Mouse (Mus musculus) lung, embryonic 15.5 days (tissue): Measurements from ENCODE around the gene Polr3g. TPM values are rescaled to one million over a fixed set of nuclear protein-coding genes. Genes with fewer than 3 reads are reported as not detected.
A peak's percentile ranks its signal among the peaks of the same experiment; 100 is the strongest.
"Not testable (repeated sequence)": the region's sequence is repeated elsewhere in the genome, so short reads cannot be mapped to it uniquely, and the experiment has no call there.

Source experiments
- ATAC-seq: fragments of 200-750 bp; cut with Nextera tagmentation; 2 replicates; pipeline ENCODE4 v1.8.0; 2017; ENCODE audit warnings: moderate number of reproducible peaks, borderline replicate concordance; ENCODE audit not compliant: low FRiP score, low TSS enrichment; ENCODE audit errors: extremely low read depth
- H3K27ac ChIP-seq: fragments of 300-500 bp; sonication (generic); 2 replicates; pipeline ENCODE4 v1.5.1; 2015; ENCODE audit warnings: moderate library complexity, mild to moderate bottlenecking, inconsistent platforms
- H3K27me3 ChIP-seq: fragments of 300-500 bp; sonication (generic); 2 replicates; pipeline ENCODE4 v1.6.1; 2015; ENCODE audit warnings: inconsistent platforms
- H3K36me3 ChIP-seq: fragments of 300-500 bp; sonication (generic); 2 replicates; pipeline ENCODE4 v1.6.1; 2015; ENCODE audit warnings: inconsistent platforms
- H3K4me1 ChIP-seq: fragments of 300-500 bp; sonication (generic); 2 replicates; pipeline ENCODE4 v1.6.1; 2015; ENCODE audit warnings: inconsistent platforms
- H3K4me2 ChIP-seq: fragments of 300-500 bp; sonication (generic); 2 replicates; pipeline ENCODE4 v1.6.1; 2015; ENCODE audit warnings: inconsistent platforms, mild to moderate bottlenecking, moderate library complexity
- H3K4me3 ChIP-seq: fragments of 300-500 bp; sonication (generic); 2 replicates; pipeline ENCODE4 v1.5.1; 2015; ENCODE audit warnings: mild to moderate bottlenecking, inconsistent platforms
- H3K9ac ChIP-seq: fragments of 300-500 bp; sonication (generic); 2 replicates; pipeline ENCODE4 v1.6.1; 2015; ENCODE audit warnings: inconsistent platforms
- H3K9me3 ChIP-seq: fragments of 300-500 bp; sonication (generic); 2 replicates; pipeline ENCODE4 v1.6.1; 2016; ENCODE audit warnings: inconsistent platforms
- WGBS: fragments of 180-500 bp; shearing (Covaris S2); methylation state at CpG from one replicate; pipeline ENCODE4 v1.1.7; 2015; 5-methylcytosine and 5-hydroxymethylcytosine counted together
- polyA plus RNA-seq: library from polyadenylated mRNA; unstranded; fragments of >200 nt; fragmentation: Nextera tagmentation; extraction: Ambion mirVana; gene quantifications from 2 replicates; pipeline ENCODE4 v1.2.1, GENCODE M21; 2015

The Polr3g gene
- polyA plus RNA-seq, 1 experiment from 2014 or later = 12.1 TPM

DNA sequence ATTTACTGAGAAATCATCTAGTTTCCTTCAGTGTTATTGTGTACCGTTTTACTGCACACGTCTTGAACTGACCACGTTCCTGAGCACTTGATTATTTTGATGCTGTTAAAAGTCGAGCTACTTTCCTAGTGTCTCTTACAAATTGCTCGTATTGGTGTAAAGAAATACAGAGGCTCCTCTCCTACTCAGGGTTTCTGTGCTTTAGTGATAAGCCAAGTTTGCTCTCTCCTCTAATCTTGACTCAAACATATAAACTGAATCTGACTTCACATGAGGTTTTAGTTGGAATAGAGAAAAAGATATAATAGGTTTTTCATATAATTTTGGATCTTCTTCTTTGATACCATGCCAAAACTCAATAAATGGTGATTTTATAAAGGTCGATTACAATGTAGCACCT, 64.5 kb downstream of the Polr3g start:
- no peak for ATAC-seq
- H3K36me3 ChIP-seq = no peaks in the 10 kb centered on the region
- WGBS = 71% methylated on average over 6 of the region's 6 CpGs
- peaks cover 2% of the 10 kb centered on the region; the same call in 1 of the 2 replicates for H3K4me1 ChIP-seq
- H3K4me2 ChIP-seq = no peak overlapping the region
- no peak overlapping the region for H3K4me3 ChIP-seq
- H3K9ac ChIP-seq = no peak overlapping the region
- H3K9me3 ChIP-seq = no peaks in the 10 kb centered on the region
- H3K27ac ChIP-seq = no peak overlapping the region
- no peaks in the 10 kb centered on the region for H3K27me3 ChIP-seq

DNA sequence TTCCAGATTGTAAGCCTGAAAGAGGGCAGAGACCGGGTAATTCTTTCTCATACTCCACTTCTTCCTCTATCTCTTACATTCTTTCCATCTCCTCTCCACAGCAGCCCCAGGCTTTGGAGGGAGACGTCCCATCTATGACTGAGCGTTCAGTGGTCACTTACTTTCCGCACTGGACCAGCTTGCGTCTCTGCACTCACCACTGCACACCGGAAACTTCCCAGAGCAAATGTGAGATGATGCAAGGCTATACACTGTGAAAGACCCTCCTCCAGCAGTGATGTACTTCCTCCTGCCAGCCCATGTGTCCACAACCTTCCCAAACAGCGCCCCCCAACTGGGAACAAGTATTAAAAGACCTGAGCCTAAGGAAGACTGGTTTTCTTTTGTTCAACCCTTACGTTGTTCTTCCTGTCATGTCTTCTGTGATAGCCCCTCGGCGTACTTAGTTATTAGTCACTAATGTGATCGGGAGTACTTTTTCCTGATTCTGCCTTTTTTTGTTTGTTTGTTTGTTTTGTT, 66.7 kb downstream of the Polr3g start:
- H3K36me3 ChIP-seq = no peaks in the 10 kb centered on the region
- no peaks in the 10 kb centered on the region for H3K27me3 ChIP-seq
- no peak overlapping the region for H3K4me3 ChIP-seq
- H3K27ac ChIP-seq = no peak overlapping the region
- ATAC-seq = no peak
- WGBS = 86% methylated on average over 11 of the region's 11 CpGs
- no peak overlapping the region for H3K4me2 ChIP-seq
- H3K9me3 ChIP-seq = no peaks in the 10 kb centered on the region
- peaks cover 8% of the 10 kb centered on the region for H3K4me1 ChIP-seq
- H3K9ac ChIP-seq = no peak overlapping the region

DNA sequence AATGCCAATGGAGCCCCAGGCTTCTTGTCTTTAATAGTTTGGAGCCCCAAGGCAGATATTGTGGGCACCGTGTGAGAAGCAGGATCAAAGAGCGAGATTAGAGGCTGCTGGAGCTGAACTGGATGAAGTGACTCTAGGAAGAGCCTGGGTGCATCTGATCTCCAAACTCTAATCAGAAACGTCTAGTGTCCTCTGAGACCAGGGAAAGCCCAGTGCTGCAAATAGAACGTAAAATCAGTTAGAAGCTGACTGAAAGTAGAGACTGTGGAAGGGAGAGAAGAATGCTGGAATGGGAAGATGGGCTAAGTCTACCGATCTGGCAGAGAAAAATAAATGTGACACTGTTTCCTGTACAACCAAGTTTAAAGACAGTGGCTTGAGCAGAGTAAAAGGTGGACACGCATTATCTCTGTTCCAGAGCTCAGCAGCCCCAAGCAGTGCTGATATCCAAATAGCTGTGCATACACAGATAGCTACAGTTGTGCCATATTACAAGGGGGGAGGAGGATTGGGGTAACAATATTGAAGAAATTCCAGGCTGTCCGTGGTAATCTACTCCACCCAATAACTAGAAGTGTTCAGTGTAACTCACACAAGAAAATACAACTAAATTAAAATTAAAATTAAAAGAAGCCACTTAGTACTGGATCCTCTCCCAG, 68.2 kb downstream of the Polr3g start:
- 49% methylated on average over 7 of the region's 7 CpGs for whole genome bisulfite sequencing
- Histone ChIP-seq H3K9ac (no peak overlapping the region), H3K4me2 (no peak overlapping the region), H3K9me3 (no peaks in the 10 kb centered on the region), H3K36me3 (no peaks in the 10 kb centered on the region), H3K4me1 (peaks cover 8% of the 10 kb centered on the region), H3K4me3 (no peak overlapping the region), H3K27ac (no peak overlapping the region), H3K27me3 (no peaks in the 10 kb centered on the region)
- no peak for ATAC-seq

DNA sequence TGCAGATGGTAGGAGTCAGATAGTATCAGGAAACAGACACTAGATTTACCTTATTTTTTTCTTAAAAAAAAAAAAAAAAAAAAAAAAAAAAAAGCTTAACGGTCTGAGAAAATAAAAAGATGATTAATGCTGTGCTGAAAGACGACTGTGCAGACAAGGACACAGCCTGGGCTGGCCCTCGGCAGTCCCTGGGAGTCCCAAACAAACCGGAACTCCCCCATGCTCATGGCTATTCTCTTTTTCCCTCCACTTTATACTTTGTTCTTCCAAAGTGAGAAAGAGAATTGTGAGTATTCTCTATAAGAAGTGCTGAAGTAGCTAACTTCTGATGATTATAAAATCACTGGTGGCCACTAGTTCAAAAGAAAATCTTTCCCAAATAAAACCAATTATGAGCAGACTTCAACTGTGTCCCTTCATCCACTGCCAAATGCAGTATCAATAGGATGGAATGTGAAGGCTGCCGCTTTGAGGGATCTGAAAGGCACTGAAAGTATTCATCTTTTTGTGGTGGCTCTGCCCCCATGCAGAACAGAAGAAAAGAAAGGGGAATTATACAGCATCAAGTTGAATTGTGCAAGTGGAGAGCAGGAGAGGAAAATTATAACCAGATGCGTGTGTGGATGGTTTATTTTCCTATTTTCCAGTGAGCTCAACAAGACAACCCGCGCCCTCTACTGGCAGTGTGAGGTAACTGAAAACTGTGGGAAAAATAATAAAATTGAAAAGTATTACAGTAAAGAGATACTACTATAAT, 69.3 kb downstream of the Polr3g start:
- Histone ChIP-seq H3K4me2 (peak overlapping the region; percentile 38), H3K4me1 (peaks cover 8% of the 10 kb centered on the region), H3K36me3 (no peaks in the 10 kb centered on the region), H3K27me3 (no peaks in the 10 kb centered on the region), H3K4me3 (no peak overlapping the region), H3K27ac (no peak overlapping the region), H3K9me3 (no peaks in the 10 kb centered on the region), H3K9ac (no peak overlapping the region)
- ATAC-seq = no peak
- 9% methylated on average over 8 of the region's 8 CpGs for WGBS

DNA sequence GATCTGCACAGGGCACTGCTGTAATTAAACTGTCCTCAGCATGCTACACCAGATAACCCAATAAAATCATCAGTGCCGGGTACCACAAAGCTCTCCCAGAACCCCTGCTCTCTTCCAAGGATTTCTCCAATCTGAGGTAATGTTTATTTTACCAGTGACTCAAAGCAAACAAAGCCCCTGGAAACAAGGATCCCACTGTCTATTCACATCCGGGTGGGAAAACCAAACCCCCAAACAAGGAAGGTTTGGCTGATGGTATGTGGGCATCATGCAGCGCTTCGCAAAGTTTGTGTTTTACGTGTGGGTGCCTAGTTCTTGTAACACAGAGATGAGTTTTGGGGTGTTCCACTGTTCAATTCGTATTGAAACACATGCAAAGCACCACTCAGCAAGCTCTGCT, 69.9 kb downstream of the Polr3g start:
- Histone ChIP-seq H3K9me3 (no peaks in the 10 kb centered on the region), H3K4me1 (peaks cover 8% of the 10 kb centered on the region), H3K36me3 (no peaks in the 10 kb centered on the region), H3K9ac (no peak overlapping the region), H3K4me3 (no peak overlapping the region), H3K27ac (no peak overlapping the region), H3K4me2 (no peak overlapping the region; the same call in 1 of the 2 replicates), H3K27me3 (no peaks in the 10 kb centered on the region)
- 0 out of 2 replicates have a peak, but pooled peaks have one; percentile 11 for ATAC-seq
- WGBS = 26% methylated on average over 6 of the region's 6 CpGs

DNA sequence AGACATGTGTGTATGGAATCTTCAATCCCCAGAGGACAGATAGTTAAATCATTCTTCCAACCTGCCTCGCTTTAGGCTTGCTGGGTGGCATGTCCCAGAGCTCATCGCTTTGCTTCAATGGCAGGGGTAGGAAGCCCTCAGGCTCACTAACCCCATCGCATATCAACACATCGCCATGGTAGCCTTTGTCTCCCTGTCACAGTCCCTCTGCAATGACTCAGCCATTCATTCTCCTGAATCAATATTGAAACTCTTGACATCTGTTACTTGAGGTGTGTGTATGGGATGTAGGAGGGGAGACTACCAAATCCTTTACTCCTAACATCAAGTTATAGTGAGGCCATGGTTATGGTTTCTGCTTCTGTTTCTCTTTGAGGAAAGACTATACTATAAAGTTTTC, 71.2 kb downstream of the Polr3g start:
- 47% methylated on average over 4 of the region's 4 CpGs for WGBS
- no peaks in the 10 kb centered on the region for H3K9me3 ChIP-seq
- H3K4me2 ChIP-seq = no peak overlapping the region
- no peak overlapping the region for H3K9ac ChIP-seq
- no peaks in the 10 kb centered on the region for H3K27me3 ChIP-seq
- ATAC-seq = no peak
- H3K36me3 ChIP-seq = no peaks in the 10 kb centered on the region
- H3K4me3 ChIP-seq = no peak overlapping the region
- H3K4me1 ChIP-seq = peaks cover 8% of the 10 kb centered on the region
- H3K27ac ChIP-seq = no peak overlapping the region

DNA sequence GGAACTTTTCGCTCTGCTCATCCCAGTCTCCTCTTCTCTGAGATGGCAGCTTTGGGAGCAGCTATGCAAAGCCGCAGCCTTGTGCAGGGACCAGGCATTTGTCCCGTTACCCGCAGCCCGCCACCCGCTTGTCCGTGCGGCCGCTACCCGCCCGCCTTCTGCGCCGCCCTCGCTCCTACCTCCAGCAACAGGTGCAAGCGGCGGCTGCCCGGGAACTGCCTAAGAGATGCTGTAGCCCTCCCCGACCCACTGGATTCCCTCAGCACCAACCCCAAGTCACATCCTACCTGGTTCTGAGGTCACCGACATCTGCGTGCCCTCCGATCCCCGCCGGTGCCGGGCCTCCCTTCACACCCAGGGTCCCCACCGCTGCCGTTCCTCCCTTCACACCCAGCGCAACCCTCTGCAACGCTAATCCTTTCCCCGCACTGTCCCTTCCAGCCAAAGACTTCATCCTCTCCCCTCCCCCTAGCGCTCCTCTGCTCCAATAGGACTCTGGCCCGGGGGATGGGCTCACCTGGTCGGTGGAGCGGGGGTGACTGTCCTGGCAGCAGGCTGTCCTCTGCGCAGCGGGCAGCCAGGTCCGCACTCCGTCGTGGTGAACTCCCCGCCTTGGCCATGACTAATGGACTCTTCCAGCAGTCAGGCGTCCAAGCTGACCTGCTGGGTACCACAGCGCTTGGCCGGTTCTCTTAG, 77.9 kb downstream of the Polr3g start, which contains the start of gene Adgrv1:
Gene Adgrv1 (minus strand): TSS at position 435 of the 696 bp plus-strand sequence.
- Histone ChIP-seq H3K9ac (no peak within 1 kb of the TSS), H3K36me3 (no peaks in the 10 kb centered on the region), H3K9me3 (no peaks in the 10 kb centered on the region), H3K4me2 (peak within 1 kb of the TSS; percentile 80), H3K27me3 (peaks cover 29% of the 10 kb centered on the region), H3K4me3 (peak within 1 kb of the TSS; percentile 42), H3K27ac (no peak within 1 kb of the TSS), H3K4me1 (peaks cover 5% of the 10 kb centered on the region)
- ATAC-seq = peak; percentile 96
- WGBS = 1% methylated on average over 42 of the region's 42 CpGs

DNA sequence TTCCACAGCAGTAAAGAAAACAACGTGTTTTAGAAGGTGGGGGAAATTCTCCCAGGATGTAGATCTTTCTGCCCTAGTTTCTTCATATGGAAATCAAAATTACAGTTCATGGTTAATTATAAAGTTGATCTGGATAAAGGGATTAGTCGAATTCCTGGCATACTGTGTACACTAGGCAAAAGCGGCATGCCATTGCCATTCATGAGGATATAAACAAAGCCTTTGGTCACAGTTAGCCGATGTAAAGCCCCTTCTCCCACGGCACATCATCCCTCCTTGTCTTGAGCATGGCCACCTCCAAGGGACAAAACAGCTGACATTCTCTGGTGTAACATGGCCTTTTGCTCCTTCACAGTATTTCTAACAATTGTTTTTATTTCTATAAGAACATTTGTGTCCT, 80.2 kb downstream of the Polr3g start:
- WGBS = 65% methylated on average over 5 of the region's 5 CpGs
- H3K36me3 ChIP-seq = no peaks in the 10 kb centered on the region
- no peak overlapping the region for H3K4me2 ChIP-seq

DNA sequence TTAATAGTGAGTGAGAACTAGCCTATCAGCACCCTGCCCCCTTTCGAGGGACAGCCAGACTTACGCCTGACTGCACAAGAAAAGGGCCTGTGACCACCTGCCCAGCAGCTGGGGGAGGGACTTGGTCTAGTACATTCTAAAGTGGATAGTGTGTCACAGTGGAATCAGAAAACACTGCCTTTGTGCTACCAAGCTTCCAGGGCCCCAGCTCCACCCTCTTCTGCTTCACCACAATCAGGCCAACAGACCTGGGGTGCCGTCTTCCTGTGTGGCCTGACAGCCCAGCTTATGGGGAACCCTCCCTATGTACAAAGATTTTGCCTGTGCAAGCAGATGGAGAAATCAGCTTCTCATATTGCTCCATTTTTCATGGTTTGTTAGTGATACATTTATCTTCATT, 81.4 kb downstream of the Polr3g start:
- no peak for ATAC-seq
- Histone ChIP-seq H3K9me3 (no peaks in the 10 kb centered on the region), H3K4me2 (no peak overlapping the region), H3K36me3 (no peaks in the 10 kb centered on the region), H3K27me3 (peaks cover 29% of the 10 kb centered on the region), H3K27ac (no peak overlapping the region), H3K9ac (no peak overlapping the region), H3K4me3 (no peak overlapping the region), H3K4me1 (peaks cover 5% of the 10 kb centered on the region)
- 69% methylated on average over 3 of the region's 3 CpGs for WGBS

More for the DNA sequence above, 80.2 kb downstream of the Polr3g start:
- Histone ChIP-seq H3K27me3 (peaks cover 29% of the 10 kb centered on the region), H3K9ac (no peak overlapping the region), H3K27ac (no peak overlapping the region), H3K4me1 (peaks cover 5% of the 10 kb centered on the region), H3K4me3 (no peak overlapping the region), H3K9me3 (no peaks in the 10 kb centered on the region)
- no peak for ATAC-seq

DNA sequence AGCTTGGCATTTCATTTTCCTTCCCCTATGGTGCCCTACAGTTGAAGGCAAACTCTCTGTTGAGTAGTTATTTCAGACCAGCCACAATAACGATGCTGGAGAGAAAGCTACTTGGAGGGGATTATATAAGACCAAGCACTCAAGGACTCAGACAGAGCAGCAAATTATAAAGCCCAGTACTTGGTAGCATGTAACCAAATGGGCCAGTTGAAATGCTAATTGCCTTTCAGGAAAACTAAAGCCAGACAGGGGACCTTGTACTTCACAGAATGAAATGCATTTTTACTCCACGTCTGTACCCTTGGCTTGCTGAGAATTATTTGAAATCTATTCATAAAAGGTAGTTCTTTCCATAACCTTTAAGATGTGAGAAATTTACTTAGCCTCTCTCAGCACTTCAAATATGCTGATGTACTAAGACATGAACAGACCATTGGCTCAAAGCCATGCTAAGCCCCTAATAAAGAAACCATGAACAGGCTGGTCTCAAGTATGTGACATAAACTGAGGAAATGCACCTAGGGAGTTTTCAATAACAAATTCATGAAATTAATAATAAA, 82.1 kb downstream of the Polr3g start:
- Histone ChIP-seq H3K9me3 (no peaks in the 10 kb centered on the region), H3K4me2 (no peak overlapping the region), H3K27ac (no peak overlapping the region), H3K27me3 (peaks cover 25% of the 10 kb centered on the region), H3K9ac (no peak overlapping the region), H3K36me3 (no peaks in the 10 kb centered on the region), H3K4me1 (peaks cover 5% of the 10 kb centered on the region), H3K4me3 (no peak overlapping the region)
- WGBS = 63% methylated on average over 2 of the region's 2 CpGs
- no peak for ATAC-seq

DNA sequence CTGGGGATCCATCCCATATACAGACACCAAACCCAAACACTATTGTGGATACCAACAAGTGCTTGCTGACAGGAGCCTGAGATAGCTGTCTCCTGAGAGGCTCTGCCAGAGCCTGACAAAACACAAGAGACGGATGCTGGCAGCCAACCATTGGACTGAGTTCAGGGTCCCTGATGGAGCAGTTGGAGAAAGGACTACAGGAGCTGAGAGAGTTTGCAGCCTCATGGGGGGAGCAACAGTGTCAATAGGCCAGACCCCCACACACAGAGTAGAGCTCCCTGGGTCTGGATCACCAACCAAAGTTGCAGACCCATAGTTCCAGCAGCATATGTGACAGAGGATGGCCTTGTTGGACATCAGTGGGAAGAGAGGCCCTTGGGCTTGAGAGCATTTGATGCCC, 83.0 kb downstream of the Polr3g start:
- H3K4me3 ChIP-seq, ATAC-seq, H3K4me2 ChIP-seq, H3K36me3 ChIP-seq, H3K9ac ChIP-seq, H3K9me3 ChIP-seq, H3K27ac ChIP-seq, H3K4me1 ChIP-seq: not testable (repeated sequence)
- 80% methylated on average over 1 of the region's 1 CpGs for WGBS
- peaks cover 17% of the 10 kb centered on the region for H3K27me3 ChIP-seq
